Mouse (Mus musculus) MEL (cell line): ENCODE measurements at regions not wholly inside any gene's neighbourhood (a gene's known extent, or its start where the extent isn't known, plus 50 kb on each side); places are given as distances from the start of the nearest gene placed in this dataset.

Source experiments
- DNase-seq: peaks from one replicate; pipeline ENCODE4 v3.0.0; 2011; ENCODE audit warnings: low read depth, low spot score
- H3K27ac ChIP-seq: 2 replicates; pipeline ENCODE4 v1.5.1; 2012; ENCODE audit warnings: low read depth, mild to moderate bottlenecking, control low read depth, low read length, moderate library complexity; ENCODE audit not compliant: control insufficient read depth
- H3K27me3 ChIP-seq, 2 experiments: fragments of 150-350 bp in 1 of 2; sonication (generic) in 1 of 2; 2 replicates each; pipeline ENCODE4 v1.6.1; 2012; ENCODE audit warnings: low read length in 2 of 2, mild to moderate bottlenecking in 2 of 2, improper control_type of control experiment in 1 of 2, moderate library complexity in 1 of 2; ENCODE audit not compliant: insufficient read depth in 2 of 2, control insufficient read depth in 1 of 2
- H3K36me3 ChIP-seq, 2 experiments: 2 replicates each; pipeline ENCODE4 v1.6.1; 2012 to 2014; ENCODE audit warnings: low read length in 2 of 2, improper control_type of control experiment in 1 of 2, inconsistent platforms in 1 of 2, mild to moderate bottlenecking in 1 of 2; ENCODE audit not compliant: insufficient read depth in 2 of 2, control insufficient read depth in 1 of 2
- H3K4me1 ChIP-seq, 2 experiments: fragments of 150-350 bp in 1 of 2; sonication (generic) in 1 of 2; 2 replicates each; pipeline ENCODE4 v1.6.1; 2012; ENCODE audit warnings: low read length in 2 of 2, improper control_type of control experiment in 1 of 2, mild to moderate bottlenecking in 1 of 2; ENCODE audit not compliant: insufficient read depth in 2 of 2, control insufficient read depth in 1 of 2
- H3K4me3 ChIP-seq, 2 experiments: fragments of 150-350 bp in 1 of 2; sonication (generic) in 1 of 2; 2 replicates each; pipeline ENCODE4 v1.5.1; 2012; ENCODE audit warnings: low read depth in 2 of 2, low read length in 2 of 2, mild to moderate bottlenecking in 2 of 2, moderate library complexity in 2 of 2, control low read depth in 1 of 2, improper control_type of control experiment in 1 of 2; ENCODE audit not compliant: control insufficient read depth in 1 of 2, insufficient read depth in 1 of 2
- H3K79me2 ChIP-seq: 2 replicates; pipeline ENCODE4 v1.6.1; 2012; ENCODE audit warnings: mild to moderate bottlenecking, low read length, moderate library complexity; ENCODE audit not compliant: control insufficient read depth, poor library complexity, insufficient read depth
- H3K9ac ChIP-seq: 2 replicates; pipeline ENCODE4 v1.6.1; 2012; ENCODE audit warnings: low read depth, mild to moderate bottlenecking, control low read depth, low read length, moderate library complexity; ENCODE audit not compliant: control insufficient read depth, poor library complexity, severe bottlenecking
- H3K9me3 ChIP-seq: fragments of 150-350 bp; sonication (generic); replicated peaks from 2 replicates; pipeline ENCODE4 v1.6.1; 2012; ENCODE audit warnings: mild to moderate bottlenecking, low read length, improper control_type of control experiment, moderate library complexity; ENCODE audit not compliant: insufficient read depth
- BHLHE40 ChIP-seq: IDR thresholded peaks from 2 replicates; pipeline ENCODE4 v1.6.1; 2012; ENCODE audit warnings: low read depth, mild to moderate bottlenecking, inconsistent platforms, low read length, improper control_type of control experiment, borderline replicate concordance
- CHD2 ChIP-seq: IDR thresholded peaks from 2 replicates; pipeline ENCODE4 v1.6.1; 2011; ENCODE audit warnings: low read length, improper control_type of control experiment
- CTCF ChIP-seq, 3 experiments: IDR thresholded peaks in 2 of 3; conservative IDR thresholded peaks in 1 of 3; 2 replicates each; pipeline ENCODE4 v1.5.1; 2011 to 2012; ENCODE audit warnings: low read length in 3 of 3, low read depth in 2 of 3, mild to moderate bottlenecking in 2 of 3, improper control_type of control experiment in 1 of 3, inconsistent platforms in 1 of 3, mixed read lengths in 1 of 3, moderate library complexity in 1 of 3; ENCODE audit not compliant: control insufficient read depth in 1 of 3, insufficient read depth in 1 of 3, poor library complexity in 1 of 3, severe bottlenecking in 1 of 3
- E2F4 ChIP-seq: IDR thresholded peaks from 2 replicates; pipeline ENCODE4 v1.6.1; 2011; ENCODE audit warnings: low read depth, low read length, improper control_type of control experiment, borderline replicate concordance
- EP300 ChIP-seq, 2 experiments: IDR thresholded peaks; 2 replicates each; pipeline ENCODE4 v1.6.1; 2011; ENCODE audit warnings: improper control_type of control experiment in 2 of 2, low read length in 2 of 2, low read depth in 1 of 2, mild to moderate bottlenecking in 1 of 2
- GABPA ChIP-seq: IDR thresholded peaks from 2 replicates; pipeline ENCODE4 v1.6.1; 2012; ENCODE audit warnings: low read depth, mild to moderate bottlenecking, inconsistent platforms, low read length, improper control_type of control experiment, moderate library complexity
- GATA1 ChIP-seq: IDR thresholded peaks from 2 replicates; pipeline ENCODE4 v1.6.1; 2011; ENCODE audit warnings: low read depth, low read length, improper control_type of control experiment
- JUND ChIP-seq: IDR thresholded peaks from 2 replicates; pipeline ENCODE4 v1.6.1; 2011; ENCODE audit warnings: low read depth, mild to moderate bottlenecking, improper control_type of control experiment, low read length
- KAT2A ChIP-seq: conservative IDR thresholded peaks from 2 replicates; pipeline ENCODE4 v1.6.1; 2012; ENCODE audit warnings: low read depth, low read length, improper control_type of control experiment, inconsistent platforms
- MAZ ChIP-seq: IDR thresholded peaks from 2 replicates; pipeline ENCODE4 v1.6.1; 2012; ENCODE audit warnings: low read depth, mild to moderate bottlenecking, inconsistent platforms, low read length, improper control_type of control experiment
- MEF2A ChIP-seq: IDR thresholded peaks from 2 replicates; pipeline ENCODE4 v1.6.1; 2014; ENCODE audit warnings: low read depth, mild to moderate bottlenecking, inconsistent platforms, low read length, improper control_type of control experiment; ENCODE audit not compliant: poor library complexity, insufficient replicate concordance, severe bottlenecking; ENCODE audit errors: extremely low read depth
- MYB ChIP-seq: IDR thresholded peaks from 2 replicates; pipeline ENCODE4 v1.6.1; 2011; ENCODE audit warnings: mild to moderate bottlenecking, low read depth, low read length, improper control_type of control experiment
- NELFE ChIP-seq: IDR thresholded peaks from 2 replicates; pipeline ENCODE4 v1.6.1; 2011; ENCODE audit warnings: low read depth, low read length, improper control_type of control experiment
- NRF1 ChIP-seq: IDR thresholded peaks from 2 replicates; pipeline ENCODE4 v1.6.1; 2014; ENCODE audit warnings: low read depth, mild to moderate bottlenecking, inconsistent platforms, low read length, improper control_type of control experiment, moderate library complexity; ENCODE audit not compliant: poor library complexity, insufficient read depth, severe bottlenecking
- POLR2A ChIP-seq, 2 experiments: IDR thresholded peaks; 2 replicates each; pipeline ENCODE4 v1.6.1; 2011 to 2012; ENCODE audit warnings: low read length in 2 of 2, mild to moderate bottlenecking in 2 of 2, control low read depth in 1 of 2, improper control_type of control experiment in 1 of 2, low read depth in 1 of 2, moderate library complexity in 1 of 2; ENCODE audit not compliant: control insufficient read depth in 1 of 2, insufficient read depth in 1 of 2, poor library complexity in 1 of 2
- POLR2AphosphoS5 ChIP-seq: IDR thresholded peaks from 2 replicates; pipeline ENCODE4 v1.6.1; 2012; ENCODE audit warnings: low read depth, borderline replicate concordance, mild to moderate bottlenecking, inconsistent platforms, low read length, moderate library complexity, mixed read lengths
- RAD21 ChIP-seq: IDR thresholded peaks from 2 replicates; pipeline ENCODE4 v1.6.1; 2011; ENCODE audit warnings: mild to moderate bottlenecking, low read depth, low read length, improper control_type of control experiment
- RCOR1 ChIP-seq: IDR thresholded peaks from 2 replicates; pipeline ENCODE4 v1.6.1; 2012; ENCODE audit warnings: low read depth, mild to moderate bottlenecking, inconsistent platforms, low read length, improper control_type of control experiment
- SIN3A ChIP-seq: IDR thresholded peaks from 2 replicates; pipeline ENCODE4 v1.6.1; 2012; ENCODE audit warnings: low read length, improper control_type of control experiment, inconsistent platforms
- SMC3 ChIP-seq: IDR thresholded peaks from 2 replicates; pipeline ENCODE4 v1.6.1; 2011; ENCODE audit warnings: low read depth, low read length, improper control_type of control experiment
- TAL1 ChIP-seq: IDR thresholded peaks from 2 replicates; pipeline ENCODE4 v1.6.1; 2012; ENCODE audit warnings: mild to moderate bottlenecking, inconsistent platforms, low read length, moderate library complexity, mixed read lengths
- USF1 ChIP-seq: IDR thresholded peaks from 2 replicates; pipeline ENCODE4 v1.6.1; 2014; ENCODE audit warnings: low read depth, mild to moderate bottlenecking, inconsistent platforms, low read length, improper control_type of control experiment, moderate library complexity
- ZC3H11A ChIP-seq: IDR thresholded peaks from 2 replicates; pipeline ENCODE4 v1.6.1; 2012; ENCODE audit warnings: low read depth, mild to moderate bottlenecking, inconsistent platforms, low read length, improper control_type of control experiment
- ZMIZ1 ChIP-seq: IDR thresholded peaks from 2 replicates; pipeline ENCODE4 v1.6.1; 2012; ENCODE audit warnings: low read depth, mild to moderate bottlenecking, inconsistent platforms, low read length, improper control_type of control experiment, moderate library complexity

DNA sequence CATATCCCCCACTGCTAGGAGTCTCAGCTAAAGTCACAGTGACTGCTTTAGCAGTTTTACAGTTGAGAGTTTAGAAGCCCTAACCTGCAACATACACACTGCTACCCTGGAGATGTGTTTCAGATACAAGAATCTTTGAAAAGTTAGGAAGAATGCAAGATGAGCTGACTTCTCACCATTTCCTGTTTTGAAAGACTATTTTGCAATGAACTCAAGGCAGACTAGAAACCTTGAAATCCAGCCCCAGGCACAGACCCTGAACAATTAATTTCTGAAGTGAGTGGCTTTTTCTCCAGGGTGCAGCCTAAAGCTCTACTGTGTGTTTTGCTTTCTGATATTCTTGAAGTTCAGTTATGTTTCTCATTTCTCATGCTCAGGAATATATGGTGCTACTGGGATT is 440.6 kb downstream of the Nebl start:
- Histone ChIP-seq H3K27ac (no peak overlapping the region), H3K36me3 (no peaks in the 10 kb centered on the region), H3K4me3 (no peak overlapping the region), H3K9ac (no peak overlapping the region), H3K79me2 (no peaks in the 10 kb centered on the region), H3K9me3 (no peaks in the 10 kb centered on the region), H3K27me3 (no peaks in the 10 kb centered on the region), H3K4me1 (no peaks in the 10 kb centered on the region)
- no peak for DNase-seq
- no peak for TF ChIP-seq CTCF (IDR thresholded peaks at IDR 0.05 in 2 of 3, conservative IDR thresholded peaks at IDR 0.05 in 1 of 3; ENCODE audit: control insufficient read depth in 1 of 3, insufficient read depth in 1 of 3, low read depth in 2 of 3, low read length in 3 of 3, poor library complexity in 1 of 3, severe bottlenecking in 1 of 3)
- TF ChIP-seq ZMIZ1, result no peak
- no peak for TF ChIP-seq MYB
- TF ChIP-seq NELFE, result no peak
- TF ChIP-seq E2F4, result no peak
- TF ChIP-seq MAZ, result no peak
- no peak for TF ChIP-seq POLR2A (IDR thresholded peaks at IDR 0.05; ENCODE audit: control insufficient read depth in 1 of 2, insufficient read depth in 1 of 2, low read depth in 1 of 2, low read length in 2 of 2, poor library complexity in 1 of 2)
- no peak for TF ChIP-seq GABPA
- no peak for TF ChIP-seq EP300 (IDR thresholded peaks at IDR 0.05; ENCODE audit: low read depth in 1 of 2, low read length in 2 of 2)
- no peak for TF ChIP-seq TAL1
- no peak for TF ChIP-seq USF1
- TF ChIP-seq BHLHE40, result no peak
- no peak for TF ChIP-seq NRF1
- no peak for TF ChIP-seq ZC3H11A
- TF ChIP-seq RAD21, result no peak
- no peak for TF ChIP-seq POLR2AphosphoS5
- TF ChIP-seq RCOR1, result no peak
- TF ChIP-seq KAT2A, result no peak
- no peak for TF ChIP-seq JUND

DNA sequence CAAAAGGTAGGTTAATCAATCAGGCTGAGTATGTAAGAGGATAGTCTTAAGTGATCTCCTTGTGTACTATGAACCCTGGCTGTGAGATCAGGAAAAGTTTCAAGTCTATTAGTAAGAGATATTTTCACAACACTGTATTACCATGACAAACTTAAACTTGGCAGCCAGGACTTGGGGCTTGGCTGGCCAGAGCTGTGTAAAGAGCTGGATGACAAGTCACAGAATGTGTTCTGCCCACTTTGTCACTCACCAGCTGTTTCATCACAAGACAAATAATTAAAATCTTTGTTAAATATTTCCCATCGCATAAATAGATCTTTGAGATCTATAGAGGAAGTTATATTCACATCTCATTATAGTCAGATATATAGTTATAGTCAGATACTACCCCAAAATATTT is 443.7 kb downstream of the Nebl start:
- Histone ChIP-seq H3K9ac (no peak overlapping the region), H3K27ac (no peak overlapping the region), H3K4me3 (no peak overlapping the region), H3K9me3 (no peaks in the 10 kb centered on the region), H3K27me3 (no peaks in the 10 kb centered on the region), H3K4me1 (no peaks in the 10 kb centered on the region), H3K36me3 (no peaks in the 10 kb centered on the region), H3K79me2 (no peaks in the 10 kb centered on the region)
- DNase-seq, result no peak
- TF ChIP-seq GATA1 (no peak), CHD2 (no peak), BHLHE40 (no peak), NELFE (no peak), JUND (no peak), MEF2A (no peak), SIN3A (no peak), MYB (no peak), CTCF (IDR thresholded peaks at IDR 0.05 in 2 of 3, conservative IDR thresholded peaks at IDR 0.05 in 1 of 3; ENCODE audit: control insufficient read depth in 1 of 3, insufficient read depth in 1 of 3, low read depth in 2 of 3, low read length in 3 of 3, poor library complexity in 1 of 3, severe bottlenecking in 1 of 3) (no peak), SMC3 (no peak), RCOR1 (no peak), TAL1 (no peak)
